Mouse (Mus musculus): Measurements from ENCODE around the gene Hoxa2. TPM values are rescaled to one million over a fixed set of nuclear protein-coding genes. Genes with fewer than 3 reads are reported as not detected.

Hoxa2 gene
- 0.27 TPM in 1 of 2 replicates, not detected in the other for total RNA-seq (2012; rRNA removed)

DNA sequence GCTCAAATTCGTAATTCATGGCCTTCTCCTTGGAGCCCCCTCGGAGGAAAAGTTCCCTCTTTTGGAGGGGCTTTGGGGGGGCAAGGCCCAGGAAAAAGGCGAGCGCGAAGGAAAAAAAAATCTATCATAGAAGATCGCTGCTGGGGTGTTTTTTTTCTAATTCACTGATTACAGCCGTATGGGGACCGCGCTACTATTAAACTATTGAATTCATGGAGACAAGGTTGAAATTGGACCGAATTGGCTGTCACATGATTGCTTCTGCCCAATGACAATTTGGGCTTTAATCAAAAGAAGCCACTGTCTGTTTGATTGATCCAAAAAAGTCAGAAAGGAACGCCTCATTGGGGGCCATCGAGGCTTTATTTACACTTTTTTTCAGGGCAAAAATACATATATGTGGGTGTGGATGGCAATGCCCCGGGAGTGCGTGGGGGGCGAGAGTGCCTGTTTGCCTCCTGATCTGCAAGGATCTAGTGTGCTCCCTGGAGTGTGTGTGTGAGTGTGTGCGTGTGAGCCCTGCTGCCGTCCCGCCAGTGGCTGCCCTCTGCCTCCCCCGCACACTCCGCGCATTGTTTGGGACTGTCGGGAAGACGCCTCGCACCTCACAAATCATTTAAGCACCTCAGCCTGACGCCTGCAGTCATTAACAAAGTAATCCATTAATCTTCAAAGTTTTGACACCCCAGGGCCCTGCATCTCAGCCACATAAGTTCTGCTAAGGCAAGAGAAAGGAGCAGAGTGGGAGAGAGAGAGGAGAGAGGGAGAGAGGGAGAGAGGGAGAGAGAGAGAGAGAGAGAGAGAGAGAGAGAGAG lies at the start of gene Hoxa2:
Gene Hoxa2 (minus strand): TSS at position 206 of the 815 bp plus-strand sequence.
- no peak for DNase-seq (ENCODE audit: low read depth, low spot score)
- Histone ChIP-seq H3K4me1 (ENCODE audit: control insufficient read depth in 2 of 2, insufficient read depth in 2 of 2, low read length in 2 of 2, poor library complexity in 1 of 2) (peaks cover 0 to 13% of the 10 kb centered on the region in 2 experiments; a peak in 1 of 4 replicates), H3K9me3 (ENCODE audit: control insufficient read depth, insufficient read depth, low read depth, low read length) (no peaks in the 10 kb centered on the region), H3K9ac (ENCODE audit: insufficient read depth, low read depth, low read length, poor library complexity, severe bottlenecking) (peak within 1 kb of the TSS; percentile 36), H3K36me3 (ENCODE audit: control insufficient read depth, insufficient read depth, low read length, poor library complexity, severe bottlenecking) (no peaks in the 10 kb centered on the region), H3K27ac (ENCODE audit: insufficient read depth, low read depth, low read length, poor library complexity, severe bottlenecking) (no peak within 1 kb of the TSS), H3K4me3 (ENCODE audit: insufficient read depth in 1 of 2, low read depth in 1 of 2, low read length in 2 of 2, poor library complexity in 1 of 2, severe bottlenecking in 1 of 2) (peak within 1 kb of the TSS; percentile 3 to 33; a peak in 3 of 4 replicates)
- in situ Hi-C loops (cut with MboI; ENCODE audit: low sequenced_read_pairs in 2 of 2, unreplicated experiment in 2 of 2): loop anchor here (10.0 kb wide), 3 partner anchors 60 to 990 kb away; partner anchors contain the start of genes Hoxa7 (in 2 of the 2) and Evx1 (in 1 of the 2)
- TF ChIP-seq MAFK (IDR thresholded peaks at IDR 0.05; ENCODE audit: insufficient read depth, low read depth, low read length) (no peak), CHD2 (IDR thresholded peaks at IDR 0.05; ENCODE audit: low read depth, low read length) (no peak), ZC3H11A (IDR thresholded peaks at IDR 0.05; ENCODE audit: borderline replicate concordance, low read depth, low read length) (no peak), HCFC1 (IDR thresholded peaks at IDR 0.05; ENCODE audit: borderline replicate concordance, insufficient read depth, low read length) (no peak), ZNF384 (IDR thresholded peaks at IDR 0.05; ENCODE audit: low read depth, low read length) (no peak)

GRCm38 (mm10) chr6:52214271-52214670 lies 49.6 kb upstream of the Hoxa2 start:
- H3K27ac ChIP-seq (ENCODE audit: insufficient read depth, low read depth, low read length, poor library complexity, severe bottlenecking): no peak overlapping the region

GRCm38 (mm10) chr6:52213119-52213986 lies 48.7 kb upstream of the Hoxa2 start, which contains the start of the genes Hoxa3 and Gm28308:
TSS of gene Hoxa3 (minus strand) at chr6:52213336.
TSS of gene Gm28308 (minus strand) at chr6:52213339.
- no peak for DNase-seq (ENCODE audit: low read depth, low spot score)
- Histone ChIP-seq H3K36me3 (ENCODE audit: control insufficient read depth, insufficient read depth, low read length, poor library complexity, severe bottlenecking) (no peaks in the 10 kb centered on the region), H3K9me3 (ENCODE audit: control insufficient read depth, insufficient read depth, low read depth, low read length) (no peaks in the 10 kb centered on the region), H3K9ac (ENCODE audit: insufficient read depth, low read depth, low read length, poor library complexity, severe bottlenecking) (no peak within 1 kb of the TSS), H3K4me3 (ENCODE audit: insufficient read depth in 1 of 2, low read depth in 1 of 2, low read length in 2 of 2, poor library complexity in 1 of 2, severe bottlenecking in 1 of 2) (no peak within 1 kb of the TSS), H3K27ac (ENCODE audit: insufficient read depth, low read depth, low read length, poor library complexity, severe bottlenecking) (no peak within 1 kb of the TSS), H3K4me1 (ENCODE audit: control insufficient read depth in 2 of 2, insufficient read depth in 2 of 2, low read length in 2 of 2, poor library complexity in 1 of 2) (peaks cover 0 to 4% of the 10 kb centered on the region in 2 experiments; a peak in 1 of 4 replicates)
- in situ Hi-C loops (cut with MboI; ENCODE audit: low sequenced_read_pairs in 2 of 2, unreplicated experiment in 2 of 2): loop anchor here in 1 of 2 experiments (25.0 kb wide), 1 partner anchor 601 kb away; no protein-coding TSS in a partner anchor
- TF ChIP-seq ZNF384 (IDR thresholded peaks at IDR 0.05; ENCODE audit: low read depth, low read length) (peak; percentile 80), HCFC1 (IDR thresholded peaks at IDR 0.05; ENCODE audit: borderline replicate concordance, insufficient read depth, low read length) (no peak)

More at GRCm38 (mm10) chr6:52214271-52214670, 49.6 kb upstream of the Hoxa2 start:
- Histone ChIP-seq H3K4me3 (ENCODE audit: insufficient read depth in 1 of 2, low read depth in 1 of 2, low read length in 2 of 2, poor library complexity in 1 of 2, severe bottlenecking in 1 of 2) (no peak overlapping the region), H3K9me3 (ENCODE audit: control insufficient read depth, insufficient read depth, low read depth, low read length) (no peaks in the 10 kb centered on the region), H3K4me1 (ENCODE audit: control insufficient read depth in 2 of 2, insufficient read depth in 2 of 2, low read length in 2 of 2, poor library complexity in 1 of 2) (peaks cover 0 to 4% of the 10 kb centered on the region in 2 experiments; a peak in 1 of 4 replicates), H3K36me3 (ENCODE audit: control insufficient read depth, insufficient read depth, low read length, poor library complexity, severe bottlenecking) (no peaks in the 10 kb centered on the region), H3K9ac (ENCODE audit: insufficient read depth, low read depth, low read length, poor library complexity, severe bottlenecking) (no peak overlapping the region)
- TF ChIP-seq MAFK (IDR thresholded peaks at IDR 0.05; ENCODE audit: insufficient read depth, low read depth, low read length) (no peak), CHD2 (IDR thresholded peaks at IDR 0.05; ENCODE audit: low read depth, low read length) (no peak), ZC3H11A (IDR thresholded peaks at IDR 0.05; ENCODE audit: borderline replicate concordance, low read depth, low read length) (no peak), HCFC1 (IDR thresholded peaks at IDR 0.05; ENCODE audit: borderline replicate concordance, insufficient read depth, low read length) (no peak), ZNF384 (IDR thresholded peaks at IDR 0.05; ENCODE audit: low read depth, low read length) (no peak)
- in situ Hi-C loops (cut with MboI; ENCODE audit: low sequenced_read_pairs in 2 of 2, unreplicated experiment in 2 of 2): loop anchor here in 1 of 2 experiments (25.0 kb wide), 1 partner anchor 602 kb away; no protein-coding TSS in a partner anchor
- no peak for DNase-seq (ENCODE audit: low read depth, low spot score)

- no peak for DNase-seq (ENCODE audit: low read depth, low spot score)
- in situ Hi-C loops (cut with MboI; ENCODE audit: low sequenced_read_pairs in 2 of 2, unreplicated experiment in 2 of 2): loop anchor here in 1 of 2 experiments (25.0 kb wide), 1 partner anchor 600 kb away; no protein-coding TSS in a partner anchor
Observed at GRCm38 (mm10) chr6:52212556-52213118, 48.0 kb upstream of the Hoxa2 start.

More at GRCm38 (mm10) chr6:52212556-52213118, 48.0 kb upstream of the Hoxa2 start:
- Histone ChIP-seq H3K9me3 (ENCODE audit: control insufficient read depth, insufficient read depth, low read depth, low read length) (no peaks in the 10 kb centered on the region), H3K4me3 (ENCODE audit: insufficient read depth in 1 of 2, low read depth in 1 of 2, low read length in 2 of 2, poor library complexity in 1 of 2, severe bottlenecking in 1 of 2) (no peak overlapping the region), H3K36me3 (ENCODE audit: control insufficient read depth, insufficient read depth, low read length, poor library complexity, severe bottlenecking) (no peaks in the 10 kb centered on the region), H3K27ac (ENCODE audit: insufficient read depth, low read depth, low read length, poor library complexity, severe bottlenecking) (no peak overlapping the region), H3K9ac (ENCODE audit: insufficient read depth, low read depth, low read length, poor library complexity, severe bottlenecking) (no peak overlapping the region), H3K4me1 (ENCODE audit: control insufficient read depth in 2 of 2, insufficient read depth in 2 of 2, low read length in 2 of 2, poor library complexity in 1 of 2) (peaks cover 0 to 4% of the 10 kb centered on the region in 2 experiments; a peak in 1 of 4 replicates)
- TF ChIP-seq HCFC1 (IDR thresholded peaks at IDR 0.05; ENCODE audit: borderline replicate concordance, insufficient read depth, low read length) (no peak), ZC3H11A (IDR thresholded peaks at IDR 0.05; ENCODE audit: borderline replicate concordance, low read depth, low read length) (no peak), CHD2 (IDR thresholded peaks at IDR 0.05; ENCODE audit: low read depth, low read length) (no peak), MAFK (IDR thresholded peaks at IDR 0.05; ENCODE audit: insufficient read depth, low read depth, low read length) (no peak), ZNF384 (IDR thresholded peaks at IDR 0.05; ENCODE audit: low read depth, low read length) (no peak)

Data from ES-E14 (cell line).